Mouse (Mus musculus): ENCODE results near the gene Gpr153.

Gpr153 gene

GRCm38 (mm10) chr4:152287317-152288120 lies 13.5 kb downstream of the Gpr153 start:
- no peak for DNase-seq (ENCODE audit: low spot score in 2 of 2)

GRCm38 (mm10) chr4:152288398-152288945 lies 14.4 kb downstream of the Gpr153 start:
- no peak for DNase-seq (ENCODE audit: low spot score in 2 of 2)

GRCm38 (mm10) chr4:152290385-152290784 lies 16.4 kb downstream of the Gpr153 start:
- no peak for DNase-seq (ENCODE audit: low spot score in 2 of 2)

- DNase-seq (ENCODE audit: low spot score in 2 of 2): no peak
Measured at GRCm38 (mm10) chr4:152290991-152291390, 17.0 kb downstream of the Gpr153 start.

GRCm38 (mm10) chr4:152291562-152291961 lies 17.5 kb downstream of the Gpr153 start, which contains the start of gene Hes3:
Gene Hes3 (minus strand): TSS chr4:152291662.
- DNase-seq (ENCODE audit: low spot score in 2 of 2): no peak

GRCm38 (mm10) chr4:152292102-152292765 lies 18.2 kb downstream of the Gpr153 start:
- DNase-seq (ENCODE audit: low spot score in 2 of 2): no peak

- DNase-seq (ENCODE audit: low spot score in 2 of 2): no peak
Measured at GRCm38 (mm10) chr4:152294188-152294929, 20.3 kb downstream of the Gpr153 start.

GRCm38 (mm10) chr4:152295916-152296315 lies 21.9 kb downstream of the Gpr153 start:
- no peak for DNase-seq (ENCODE audit: low spot score in 2 of 2)

- DNase-seq (ENCODE audit: low spot score in 2 of 2): no peak
Measured at GRCm38 (mm10) chr4:152296371-152296770, 22.3 kb downstream of the Gpr153 start.

GRCm38 (mm10) chr4:152296874-152297861 lies 23.1 kb downstream of the Gpr153 start, which contains the start of gene Icmt:
Gene Icmt (plus strand): TSS chr4:152297227.
- DNase-seq (ENCODE audit: low spot score in 2 of 2): peak; percentile 98 to 100

GRCm38 (mm10) chr4:152298836-152299235 lies 24.8 kb downstream of the Gpr153 start:
- DNase-seq (ENCODE audit: low spot score in 2 of 2): no peak

- no peak for DNase-seq (ENCODE audit: low spot score in 2 of 2)
Measured at GRCm38 (mm10) chr4:152300375-152300774, 26.3 kb downstream of the Gpr153 start.

- no peak for DNase-seq (ENCODE audit: low spot score in 2 of 2)
Measured at GRCm38 (mm10) chr4:152302012-152302411, 28.0 kb downstream of the Gpr153 start.

- no peak for DNase-seq (ENCODE audit: low spot score in 2 of 2)
Measured at GRCm38 (mm10) chr4:152303172-152303571, 29.1 kb downstream of the Gpr153 start.

- no peak for DNase-seq (ENCODE audit: low spot score in 2 of 2)
Measured at GRCm38 (mm10) chr4:152304685-152305084, 30.7 kb downstream of the Gpr153 start.

- no peak for DNase-seq (ENCODE audit: low spot score in 2 of 2)
Measured at GRCm38 (mm10) chr4:152305991-152306390, 32.0 kb downstream of the Gpr153 start.

GRCm38 (mm10) chr4:152307542-152307941 lies 33.5 kb downstream of the Gpr153 start:
- DNase-seq (ENCODE audit: low spot score in 2 of 2): no peak

- DNase-seq (ENCODE audit: low spot score in 2 of 2): no peak
Measured at GRCm38 (mm10) chr4:152312186-152312585, 38.2 kb downstream of the Gpr153 start.

- no peak for DNase-seq (ENCODE audit: low spot score in 2 of 2)
Measured at GRCm38 (mm10) chr4:152313211-152313632, 39.2 kb downstream of the Gpr153 start.

- no peak for DNase-seq (ENCODE audit: low spot score in 2 of 2)
Measured at GRCm38 (mm10) chr4:152313934-152314333, 39.9 kb downstream of the Gpr153 start.

All from frontal cortex, postnatal 10 days (tissue).